Mouse (Mus musculus) mature B cell (primary cell): ENCODE data around the gene Slc25a45.

ENCODE experiments used
- in situ Hi-C: fragments of 300-500 bp; cut with MboI; formaldehyde crosslinking; loops from 2 replicates; pipeline ENCODE4 v1.14.3; 2019

Gene Slc25a45

DNA sequence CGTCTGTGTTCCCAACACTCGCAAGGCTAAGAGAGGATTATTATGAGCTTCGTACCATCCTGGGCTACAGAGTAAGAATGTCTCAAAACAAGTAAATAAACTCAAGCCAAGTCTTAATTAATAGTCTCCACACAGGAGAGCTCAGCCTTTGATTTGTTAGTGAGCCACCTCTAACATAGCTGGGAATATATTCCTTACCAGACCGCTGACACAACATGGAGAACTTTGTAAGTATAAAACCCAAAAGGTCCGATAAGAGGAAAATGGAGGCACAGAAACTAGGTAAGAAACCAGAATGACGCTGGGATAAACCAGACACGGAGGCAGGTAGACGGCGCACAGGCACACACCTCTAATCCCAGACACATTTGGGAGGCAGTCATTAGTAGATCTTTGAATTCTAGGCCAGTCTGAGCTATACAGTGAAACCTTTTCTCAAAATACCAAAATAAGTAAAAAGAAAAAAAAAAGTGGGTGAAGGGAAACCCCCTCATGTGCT, 36.7 kb upstream of the Slc25a45 start:
- in situ Hi-C loops = no loop called here

DNA sequence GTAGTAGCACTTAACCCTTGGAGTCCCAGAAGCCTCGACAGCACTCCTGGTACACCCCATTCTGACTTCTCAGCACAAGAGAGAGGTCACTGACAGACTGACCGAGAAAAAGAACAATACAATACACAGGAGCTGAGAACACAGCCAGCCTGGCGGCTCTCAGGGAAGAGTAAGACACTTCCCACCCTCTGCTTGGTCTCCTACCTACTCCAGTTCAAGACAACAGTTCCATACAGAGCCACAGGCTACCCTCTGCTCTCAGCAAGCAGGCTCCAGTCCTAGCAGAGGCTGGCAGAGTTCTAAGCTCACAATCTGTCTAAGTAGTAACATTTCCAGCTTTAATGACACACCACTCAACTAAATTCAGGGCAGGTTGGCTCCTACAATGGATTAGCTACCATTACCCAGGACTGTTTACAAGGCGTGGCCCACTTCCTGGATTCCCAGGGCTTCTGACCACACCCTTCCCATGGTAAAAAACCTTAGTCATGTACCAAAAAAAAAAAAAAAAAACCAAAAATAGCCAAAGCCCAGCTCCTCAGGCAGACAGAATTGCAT, 36.1 kb upstream of the Slc25a45 start:
- in situ Hi-C loops = no loop called here

DNA sequence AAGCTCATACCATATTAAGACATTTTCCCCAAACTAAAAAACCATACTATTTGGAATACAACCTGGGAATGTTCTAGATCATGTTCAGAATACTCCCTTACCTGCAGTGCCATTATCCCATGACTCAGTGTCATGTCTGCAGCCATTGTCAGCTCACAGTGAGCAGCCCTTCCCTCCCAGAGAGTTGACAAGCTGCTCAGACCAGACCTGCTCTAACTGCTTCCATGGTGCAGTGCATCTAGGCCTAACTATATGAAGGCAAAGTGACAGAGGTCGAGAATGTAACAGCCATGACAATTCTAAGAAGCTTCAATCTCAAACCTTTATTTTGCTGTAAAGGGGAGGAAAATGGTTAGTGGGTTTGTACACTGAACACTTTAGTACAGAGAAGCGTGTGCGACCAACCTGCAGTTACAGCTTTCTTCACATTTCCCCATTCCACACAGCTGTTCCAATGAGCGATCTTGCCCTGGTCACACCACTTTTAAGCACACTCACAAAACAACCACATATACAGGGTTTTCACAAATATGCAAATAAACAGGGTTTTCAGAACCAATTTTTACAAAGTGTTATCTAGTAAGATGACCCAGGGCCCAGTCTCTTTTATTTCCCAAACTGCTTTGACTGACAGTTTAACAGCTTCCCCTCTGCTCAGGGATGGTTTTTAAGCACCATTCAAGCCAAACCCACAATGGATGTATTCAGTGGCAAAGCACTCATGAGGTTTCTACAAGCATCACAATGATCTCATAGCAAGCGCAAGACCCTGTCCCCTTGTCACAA, 35.4 kb upstream of the Slc25a45 start:
- in situ Hi-C loops = no loop called here

DNA sequence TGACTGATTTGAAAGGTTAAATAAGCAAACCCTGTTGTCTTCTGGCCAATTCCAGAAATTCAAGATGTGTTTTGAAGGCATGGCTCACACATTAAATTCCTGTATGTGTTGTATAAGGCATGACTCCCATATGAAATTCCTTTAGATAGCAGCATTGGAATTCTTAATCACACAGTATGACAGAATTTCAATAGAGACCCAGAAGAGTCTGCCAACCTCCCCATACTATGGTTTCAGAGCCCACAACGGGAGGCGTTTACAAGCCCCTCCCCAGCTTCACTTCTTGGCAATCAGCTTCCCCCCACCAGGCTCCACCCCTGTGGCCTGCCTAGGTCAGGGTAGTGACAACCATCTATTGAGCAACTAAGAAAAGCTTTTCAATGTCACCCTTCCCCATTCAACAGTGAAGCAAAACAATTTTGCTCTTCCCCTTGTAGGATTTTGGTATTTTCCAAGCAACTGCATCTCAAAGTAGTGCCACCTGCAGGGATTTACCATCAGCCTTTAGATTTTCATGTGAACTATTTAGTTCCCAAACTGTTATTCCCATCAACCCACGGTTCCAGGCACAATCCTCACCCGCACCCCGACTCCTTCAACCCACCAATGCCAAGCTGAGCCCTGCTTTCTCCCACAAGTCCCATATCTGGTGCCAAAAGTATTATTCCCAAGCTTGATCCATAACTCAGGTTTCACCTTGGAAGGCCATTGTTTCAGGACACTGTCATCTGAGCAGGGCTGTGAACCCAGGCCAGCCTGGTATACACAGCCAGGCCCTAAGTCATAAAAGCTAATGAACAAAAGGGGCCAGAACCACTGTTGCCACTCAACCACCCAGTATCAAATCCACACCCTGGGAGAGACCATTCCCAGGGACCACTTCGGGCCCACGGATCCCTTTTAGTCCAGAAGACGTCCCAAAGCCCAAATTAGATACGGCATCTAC, 34.5 kb upstream of the Slc25a45 start:
- in situ Hi-C loops = no loop called here

DNA sequence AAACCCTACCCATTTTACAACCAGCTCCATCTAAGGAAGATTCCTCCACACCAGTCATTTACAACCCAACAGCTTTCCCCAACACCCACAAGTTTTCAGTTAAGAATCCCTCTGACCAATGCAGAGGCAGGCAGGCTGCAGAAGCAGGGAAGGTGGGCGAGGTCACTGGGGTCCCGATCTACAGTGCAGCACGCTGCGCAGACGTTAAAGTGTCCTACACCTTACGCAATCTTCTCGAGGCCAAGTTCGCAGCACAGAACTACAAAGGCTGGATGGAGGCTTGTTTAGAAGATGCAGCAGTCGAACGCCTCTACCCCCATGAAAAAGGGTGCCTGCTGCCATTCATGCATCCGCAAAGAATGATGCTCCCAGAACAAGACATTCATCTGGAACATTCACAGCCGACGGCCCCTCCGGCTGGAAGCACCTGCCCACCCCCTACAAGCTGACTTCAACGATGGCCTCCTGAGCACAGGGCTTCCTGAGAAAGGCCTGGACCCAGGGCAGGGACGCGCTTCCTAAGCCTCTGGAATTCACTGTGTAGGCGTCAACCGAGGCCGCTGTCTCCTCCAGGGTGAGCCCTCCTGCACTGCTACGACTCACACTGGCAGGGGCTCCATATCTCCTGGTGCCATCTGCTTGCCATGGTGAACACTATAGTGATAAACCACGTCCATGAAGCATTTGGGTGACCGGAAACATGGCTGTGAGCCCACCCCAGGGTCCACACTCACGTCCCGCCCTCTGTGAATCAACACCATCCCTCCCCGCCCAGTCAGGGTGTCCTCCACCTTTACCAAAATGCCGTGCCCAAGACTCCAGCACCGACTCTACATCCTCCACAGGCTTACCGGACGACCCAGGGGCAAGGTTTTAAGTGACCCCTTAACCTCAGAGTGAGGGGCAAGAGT, 33.6 kb upstream of the Slc25a45 start:
- in situ Hi-C loops = no loop called here

DNA sequence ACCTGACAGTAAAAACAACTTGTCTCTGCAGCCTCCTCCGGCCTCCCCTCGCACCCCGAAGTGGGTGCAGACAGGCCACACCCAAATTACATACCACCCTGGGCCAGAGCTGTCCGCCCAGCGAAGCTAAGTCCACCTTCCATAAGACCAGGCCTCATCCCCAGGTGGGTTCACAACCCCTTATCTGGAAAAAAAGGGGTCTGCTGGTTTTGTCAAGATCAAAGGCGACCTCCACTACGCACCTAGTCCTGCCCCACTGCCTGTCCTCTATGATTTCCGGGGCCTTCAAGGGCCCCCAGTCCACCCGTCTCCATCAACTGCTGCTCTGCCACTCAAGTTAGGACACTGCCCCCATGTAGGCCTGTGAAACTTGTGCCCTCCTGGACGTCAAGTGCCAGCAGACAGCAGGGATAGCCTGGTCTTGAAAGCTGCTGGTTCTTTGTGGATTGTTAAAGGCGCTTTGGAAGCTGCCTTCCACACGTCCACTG, 32.7 kb upstream of the Slc25a45 start:
- in situ Hi-C loops = loop anchor here (5.0 kb wide), 1 partner anchor 53 kb away; no protein-coding TSS in a partner anchor

DNA sequence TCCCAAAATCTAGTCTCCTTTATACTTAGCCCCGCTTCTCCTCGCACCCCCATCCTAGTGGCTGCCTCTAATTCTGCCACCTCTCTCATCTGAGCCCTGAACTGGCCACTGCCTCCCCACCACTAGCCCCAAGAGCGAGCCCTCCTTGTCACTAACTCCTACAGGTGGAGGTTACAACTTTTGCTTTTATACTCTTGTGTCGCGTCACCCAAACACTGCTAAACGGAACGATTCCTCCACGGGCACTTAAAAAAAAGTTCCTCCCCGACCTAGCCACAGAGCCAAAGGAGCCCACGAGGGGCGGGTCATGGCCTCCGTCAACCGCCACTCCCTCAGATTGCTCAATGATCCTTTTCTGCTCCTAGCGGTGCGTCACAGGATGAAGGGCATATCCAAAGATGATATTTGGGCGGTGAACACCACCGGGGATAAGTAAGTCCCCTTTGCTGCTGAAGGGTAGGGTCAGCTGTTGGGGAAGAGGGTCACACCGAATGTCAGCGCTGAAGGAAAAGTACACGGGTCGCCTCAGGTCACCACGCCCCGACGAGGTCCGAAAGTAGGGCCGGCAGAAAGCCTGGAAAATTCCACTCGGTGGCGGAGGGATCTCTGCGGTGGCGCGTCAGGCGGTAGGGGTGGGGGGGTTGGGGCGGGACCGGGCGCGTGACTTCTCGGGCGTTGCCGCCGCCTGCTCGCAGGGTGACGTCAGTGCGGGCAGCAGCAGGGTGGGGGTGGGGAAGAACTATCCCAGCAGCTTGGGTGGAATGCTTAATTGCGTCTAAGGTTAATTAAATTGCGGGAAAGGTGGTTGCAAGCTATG, 32.1 kb upstream of the Slc25a45 start:
- in situ Hi-C loops = loop anchor here (5.0 kb wide), 1 partner anchor 53 kb away; no protein-coding TSS in a partner anchor

DNA sequence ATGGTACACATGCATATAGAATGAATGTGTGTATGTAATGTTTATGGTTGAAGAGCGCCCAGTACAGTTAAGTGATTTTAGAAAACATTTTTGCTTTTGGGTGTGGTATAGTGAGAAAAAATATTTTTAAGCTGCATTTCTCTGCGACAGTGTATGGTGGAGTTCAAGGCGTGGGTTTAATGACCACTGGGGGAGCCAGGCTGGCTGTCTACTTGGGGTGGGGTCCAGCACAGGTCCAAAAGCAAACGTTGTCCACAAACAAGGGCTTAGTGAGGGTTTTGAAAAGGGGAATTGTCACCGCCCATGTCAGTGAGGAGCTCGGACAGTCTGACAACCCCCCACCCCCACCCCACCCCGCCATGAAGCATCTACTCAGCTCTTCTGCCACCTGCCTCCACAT, 31.5 kb upstream of the Slc25a45 start:
- in situ Hi-C loops = loop anchor here (5.0 kb wide), 1 partner anchor 54 kb away; no protein-coding TSS in a partner anchor

DNA sequence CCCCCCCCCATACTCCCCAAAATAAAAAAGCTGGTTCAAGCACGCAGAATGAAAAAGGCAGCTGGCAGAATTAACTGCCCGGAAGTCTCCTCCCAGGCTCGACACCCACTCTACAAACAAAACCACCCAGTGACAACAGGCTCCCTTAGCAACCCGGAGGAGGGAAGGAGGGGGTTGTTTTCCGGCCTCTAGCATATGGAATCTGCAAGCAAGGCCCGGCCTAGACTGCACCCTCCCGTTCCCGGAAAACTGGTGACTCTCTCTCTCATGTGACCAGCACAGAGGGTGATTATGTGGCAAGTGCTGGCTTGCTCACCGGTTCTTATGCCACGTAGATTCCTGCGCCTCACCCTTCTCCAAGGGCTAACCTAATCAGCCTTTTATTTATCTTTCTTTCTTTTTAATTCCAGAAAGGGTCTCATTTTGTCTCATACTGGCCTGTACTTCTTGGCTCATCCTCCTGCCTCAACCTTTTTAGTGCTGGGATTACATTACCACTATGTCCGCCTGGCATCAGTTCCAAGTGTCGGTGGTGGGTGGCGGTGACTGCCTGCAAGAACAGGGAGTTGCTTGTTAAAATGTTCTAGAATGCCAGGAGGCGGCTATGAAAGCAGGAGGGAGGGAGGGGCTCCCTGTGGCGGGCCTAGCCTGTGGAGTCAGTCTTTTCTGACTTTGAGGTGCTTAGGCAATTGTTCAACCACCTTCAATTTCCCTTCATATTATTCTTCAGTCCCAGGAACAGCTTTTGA, 30.9 kb upstream of the Slc25a45 start:
- in situ Hi-C loops = loop anchor here (5.0 kb wide), 1 partner anchor 54 kb away; no protein-coding TSS in a partner anchor

DNA sequence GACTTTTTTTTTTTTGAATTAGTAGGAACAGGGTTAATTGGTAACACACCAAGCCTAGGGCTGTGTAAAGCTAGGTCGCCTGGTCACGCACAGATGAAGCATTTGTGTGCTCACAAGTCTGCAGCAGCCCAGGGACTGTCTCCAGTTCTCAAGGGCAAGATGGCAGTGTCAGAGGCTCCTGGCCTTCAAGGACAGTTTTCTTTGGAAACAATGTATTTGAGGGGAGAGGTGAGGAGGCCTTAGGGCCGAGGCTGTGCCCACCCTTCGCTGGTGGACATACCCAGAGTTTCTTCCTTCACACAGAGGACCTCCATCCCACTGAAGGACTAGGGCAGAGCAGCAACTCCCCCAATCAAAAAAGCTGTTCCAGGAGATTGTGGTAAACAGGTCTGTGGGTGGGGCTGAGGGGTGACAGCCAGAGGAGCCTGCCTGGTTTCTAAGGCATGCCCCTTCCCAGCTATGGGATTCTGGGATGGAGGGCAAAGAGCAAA, 30.3 kb upstream of the Slc25a45 start:
- in situ Hi-C loops = loop anchor here (5.0 kb wide), 1 partner anchor 55 kb away; no protein-coding TSS in a partner anchor

DNA sequence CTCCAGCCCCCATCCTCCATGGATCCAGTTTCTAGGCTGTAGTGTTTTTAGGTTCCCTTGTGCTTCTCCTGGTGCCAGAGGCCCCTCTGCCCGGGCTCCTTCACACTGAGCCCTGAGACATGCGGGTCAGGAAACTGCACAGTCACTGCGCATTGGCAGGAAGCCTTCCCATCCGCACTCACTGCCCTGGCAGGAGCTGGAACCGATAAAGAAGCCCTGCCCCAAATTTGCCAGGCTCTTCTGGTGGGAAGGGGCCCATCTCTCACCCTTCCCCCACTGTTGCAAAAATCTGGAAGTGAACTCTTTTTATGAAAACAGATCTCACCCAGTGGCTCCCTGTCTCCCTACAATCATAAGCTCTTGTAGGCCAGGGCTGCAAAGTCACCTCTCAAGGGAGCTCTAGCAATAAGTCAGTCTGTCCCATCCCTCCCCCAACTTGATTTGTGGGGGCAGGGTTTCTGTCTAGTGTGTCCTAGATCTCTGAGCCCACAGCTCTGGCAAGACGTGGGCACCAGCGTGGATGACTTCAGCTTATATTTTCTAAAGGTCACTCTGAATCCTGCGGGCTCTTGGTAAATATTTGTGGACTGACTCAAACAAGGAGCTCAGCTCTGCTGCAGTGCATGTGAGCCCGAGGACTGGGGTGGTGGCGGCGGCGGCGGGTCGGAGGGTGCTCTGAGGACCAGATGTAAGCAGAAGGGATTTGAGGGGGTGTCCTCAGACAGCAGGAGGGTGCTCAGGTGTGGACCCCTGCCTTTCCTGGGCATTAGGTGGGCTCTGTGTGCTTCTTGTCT, 29.4 kb upstream of the Slc25a45 start:
- in situ Hi-C loops = loop anchor here (5.0 kb wide), 1 partner anchor 56 kb away; no protein-coding TSS in a partner anchor

DNA sequence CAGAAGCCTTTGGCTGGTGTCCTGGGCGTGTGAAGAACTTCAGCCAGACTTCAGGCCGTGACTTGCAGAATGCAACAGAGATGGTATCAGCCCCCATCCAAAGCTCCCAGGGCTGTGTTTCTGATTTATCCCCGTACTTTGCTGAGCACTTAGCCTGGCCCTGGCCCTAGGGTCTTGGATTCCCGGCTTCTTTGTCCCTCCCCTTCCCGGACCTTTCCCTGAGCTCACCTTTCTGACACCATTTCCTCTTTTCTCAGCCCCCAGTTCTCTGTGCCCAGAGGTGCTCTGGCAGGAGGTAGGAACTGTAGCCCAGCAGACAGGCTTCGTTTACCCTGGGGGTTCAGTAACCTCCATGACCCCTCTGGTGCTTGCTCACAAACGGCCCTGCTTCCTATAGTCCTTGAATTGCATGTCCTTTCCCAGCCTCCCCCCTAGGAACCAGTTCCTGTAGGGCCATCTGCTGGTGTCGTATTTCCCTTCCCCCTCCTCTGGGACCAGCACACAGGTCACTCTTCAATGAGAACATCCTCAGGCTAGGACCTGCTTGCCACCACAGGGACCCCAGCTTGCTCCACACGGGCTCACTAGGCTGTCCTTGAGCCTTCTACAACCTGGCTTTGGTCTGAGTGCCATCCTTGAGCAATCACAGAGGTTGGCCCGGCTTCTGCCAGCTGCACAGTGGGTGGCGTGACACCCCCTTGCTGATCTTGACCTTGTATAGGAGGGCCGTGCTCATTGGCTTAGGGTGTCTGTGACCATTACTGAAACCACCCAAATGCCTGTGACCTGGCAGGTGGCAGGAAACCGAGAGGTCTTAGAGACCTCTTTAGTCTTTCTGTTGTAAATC, 28.6 kb upstream of the Slc25a45 start:
- in situ Hi-C loops = loop anchor here (5.0 kb wide), 1 partner anchor 57 kb away; no protein-coding TSS in a partner anchor

DNA sequence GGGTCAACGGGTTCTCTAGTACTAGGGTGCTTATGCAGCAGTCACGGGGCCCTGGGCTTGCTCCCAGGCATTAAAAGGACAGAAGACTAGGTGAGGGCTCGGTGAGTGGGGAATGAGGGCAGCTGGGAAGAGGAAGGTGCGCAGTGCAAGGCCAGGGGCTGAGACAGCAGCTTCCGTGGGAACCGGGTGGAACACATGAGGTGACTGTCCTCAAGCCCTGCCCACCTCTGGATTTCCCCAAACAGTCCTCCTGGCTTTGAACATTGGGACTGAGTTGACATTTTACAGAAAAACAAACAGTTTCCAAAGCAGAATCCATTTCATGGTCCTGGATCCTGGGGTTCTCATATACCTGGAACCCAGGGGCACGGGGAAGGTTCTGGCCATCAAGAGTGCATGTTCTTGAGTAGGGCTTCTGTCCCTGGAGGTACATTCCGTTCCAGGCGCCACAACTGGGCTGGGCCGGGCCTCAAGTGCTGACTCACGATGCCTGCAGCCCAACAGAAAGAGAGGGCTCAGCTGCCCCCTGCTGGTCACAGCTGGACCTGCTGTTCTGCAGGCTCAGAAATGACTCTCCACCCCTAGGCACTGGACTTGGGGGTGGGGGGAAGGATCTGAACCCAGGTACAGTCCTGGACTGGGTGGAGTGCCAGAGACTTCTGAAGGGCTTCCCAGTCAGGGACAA, 27.6 kb upstream of the Slc25a45 start:
- in situ Hi-C loops = loop anchor here (5.0 kb wide), 1 partner anchor 58 kb away; no protein-coding TSS in a partner anchor

DNA sequence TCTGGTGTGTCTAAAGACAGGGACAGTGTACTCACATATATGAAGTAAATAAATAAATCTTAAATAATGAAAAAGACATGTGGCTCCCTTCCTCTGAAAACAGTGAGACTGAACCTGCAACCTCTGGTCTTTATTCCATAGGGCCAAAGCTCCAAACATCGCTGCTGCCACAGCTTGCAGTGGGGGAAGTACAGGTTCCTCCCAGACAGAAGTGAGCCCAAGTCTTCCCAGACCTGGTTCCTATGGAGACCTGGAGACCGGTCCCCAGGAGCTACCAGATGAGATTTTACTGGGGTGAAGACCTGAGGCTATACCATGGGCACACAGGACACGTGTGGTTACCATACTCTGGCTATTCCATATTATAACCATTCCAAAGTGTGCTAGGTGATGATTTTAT, 26.7 kb upstream of the Slc25a45 start:
- in situ Hi-C loops = no loop called here

DNA sequence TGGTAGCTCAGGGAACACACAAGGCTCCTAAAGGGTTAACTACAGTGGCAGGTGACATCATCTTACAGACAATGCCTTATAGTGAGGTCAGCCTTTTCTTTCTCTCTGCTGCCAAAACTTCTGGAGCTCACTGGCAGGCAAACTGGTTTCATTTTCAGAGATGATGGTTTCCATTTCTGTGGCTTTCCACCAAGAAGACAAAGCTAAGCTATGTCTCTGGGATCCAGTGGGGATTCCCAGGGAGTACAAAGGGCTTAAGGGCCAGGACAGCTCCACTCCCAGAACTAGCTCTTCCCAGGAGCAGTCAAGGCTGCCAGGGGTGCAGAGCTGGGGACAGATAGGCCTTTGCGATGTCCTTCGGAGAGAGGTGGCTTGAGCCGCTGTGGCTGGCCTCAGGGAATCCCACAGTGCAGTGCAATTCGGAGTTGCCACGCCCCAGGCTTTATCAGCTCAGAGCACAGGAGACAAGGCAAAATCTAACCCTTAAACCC, 26.1 kb upstream of the Slc25a45 start:
- in situ Hi-C loops = no loop called here

DNA sequence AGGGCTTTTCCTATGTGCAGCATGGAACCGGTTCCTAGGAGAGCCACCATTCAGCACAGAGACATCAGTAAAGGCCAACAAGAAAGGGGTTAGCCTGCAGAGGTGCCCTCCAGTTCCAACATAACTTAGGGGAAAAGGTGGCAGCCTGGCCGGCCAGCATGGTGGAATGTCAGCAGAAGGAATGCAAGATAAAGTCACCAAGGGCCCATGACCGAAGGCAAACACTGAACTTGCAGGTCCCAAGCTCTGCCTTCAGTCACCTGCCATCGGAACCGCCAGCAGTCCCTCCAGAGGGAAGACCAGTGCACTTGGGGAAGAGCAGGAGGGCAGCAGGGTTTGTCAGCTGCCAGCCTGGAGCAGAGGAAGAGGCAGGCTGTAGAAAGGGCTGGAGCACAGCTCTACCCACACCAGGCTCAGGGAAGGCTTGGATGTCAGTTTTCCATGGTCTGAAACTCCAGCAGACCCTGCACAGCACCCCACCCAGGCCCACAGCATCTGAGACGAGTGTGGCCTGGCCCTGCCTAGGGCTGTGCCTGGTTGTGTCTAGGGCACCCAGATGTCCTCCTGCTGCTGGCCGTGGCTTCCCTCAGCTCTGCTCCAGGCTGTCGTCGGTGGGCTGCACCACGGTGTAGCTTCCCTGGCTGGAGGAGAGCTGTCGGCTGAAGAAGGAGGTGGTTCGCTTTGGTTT, 25.4 kb upstream of the Slc25a45 start:
- in situ Hi-C loops = no loop called here
